Mouse (Mus musculus): ENCODE results near the gene Htra1.

- TF ChIP-seq CTCF (IDR thresholded peaks at IDR 0.05; ENCODE audit: control insufficient read depth, insufficient read depth, insufficient read length) = no peak
- TF ChIP-seq MAX (IDR thresholded peaks at IDR 0.05) = no peak
- no peak for TF ChIP-seq MYOG (IDR thresholded peaks at IDR 0.05; ENCODE audit: control insufficient read depth, extremely low read depth, insufficient read length)
- TF ChIP-seq USF1 (IDR thresholded peaks at IDR 0.05; ENCODE audit: low read depth) = no peak
- TF ChIP-seq CEBPB (IDR thresholded peaks at IDR 0.05; ENCODE audit: low read depth) = no peak
These were observed 66.2 kb downstream of the Htra1 start for GRCm38 (mm10) chr7:131001976-131002726.
